Mouse (Mus musculus) kidney, adult 11 months (tissue): Measurements from ENCODE around the gene Guca2a.
"Not testable (repeated sequence)": the region's sequence is repeated elsewhere in the genome, so short reads cannot be mapped to it uniquely, and the experiment has no call there.

Experiments
- DNase-seq: peaks from one replicate; pipeline ENCODE4 v3.0.0; 2022

Gene Guca2a

GRCm38 (mm10) chr4:119637176-119637845 is at the start of gene Guca2a:
TSS of gene Guca2a (plus strand) at chr4:119637704.
- DNase-seq = peak; percentile 34

- no peak for DNase-seq
Measured at GRCm38 (mm10) chr4:119588037-119588436, 49.5 kb upstream of the Guca2a start.

- DNase-seq = peak; percentile 9
Measured at GRCm38 (mm10) chr4:119589423-119589822, 48.1 kb upstream of the Guca2a start.

GRCm38 (mm10) chr4:119590027-119590426 is 47.5 kb upstream of the Guca2a start:
- DNase-seq = no peak

- DNase-seq = no peak
Measured at GRCm38 (mm10) chr4:119592479-119592878, 45.0 kb upstream of the Guca2a start.

- DNase-seq = no peak
Measured at GRCm38 (mm10) chr4:119594331-119594730, 43.2 kb upstream of the Guca2a start.

- no peak for DNase-seq
Measured at GRCm38 (mm10) chr4:119599605-119600004, 37.9 kb upstream of the Guca2a start.

GRCm38 (mm10) chr4:119609488-119609887 is 28.0 kb upstream of the Guca2a start:
- DNase-seq = no peak

GRCm38 (mm10) chr4:119614078-119614477 is 23.4 kb upstream of the Guca2a start:
- DNase-seq = no peak

GRCm38 (mm10) chr4:119614724-119615123 is 22.8 kb upstream of the Guca2a start:
- no peak for DNase-seq

- no peak for DNase-seq
Measured at GRCm38 (mm10) chr4:119626081-119626645, 11.3 kb upstream of the Guca2a start.

GRCm38 (mm10) chr4:119626876-119627275 is 10.6 kb upstream of the Guca2a start:
- no peak for DNase-seq

- no peak for DNase-seq
Measured at GRCm38 (mm10) chr4:119627317-119627716, 10.2 kb upstream of the Guca2a start.

GRCm38 (mm10) chr4:119628363-119628762 is 9.1 kb upstream of the Guca2a start:
- DNase-seq = not testable (repeated sequence)

GRCm38 (mm10) chr4:119631115-119631919 is 6.2 kb upstream of the Guca2a start:
- peak; percentile 55 for DNase-seq

GRCm38 (mm10) chr4:119632721-119633120 is 4.8 kb upstream of the Guca2a start:
- DNase-seq = no peak

GRCm38 (mm10) chr4:119633342-119633741 is 4.2 kb upstream of the Guca2a start:
- DNase-seq = no peak

- DNase-seq = no peak
Measured at GRCm38 (mm10) chr4:119633948-119634347, 3.6 kb upstream of the Guca2a start.

- DNase-seq = no peak
Measured at GRCm38 (mm10) chr4:119634908-119635660, 2.4 kb upstream of the Guca2a start.

GRCm38 (mm10) chr4:119635686-119636085 is 1.8 kb upstream of the Guca2a start:
- no peak for DNase-seq

GRCm38 (mm10) chr4:119636731-119637130 is 773 bp upstream of the Guca2a start:
- DNase-seq = no peak

GRCm38 (mm10) chr4:119637946-119638345 is 442 bp downstream of the Guca2a start:
- DNase-seq = no peak

- no peak for DNase-seq
Measured at GRCm38 (mm10) chr4:119638656-119639055, 1.2 kb downstream of the Guca2a start.
